Mouse (Mus musculus): ENCODE data around the gene Trip11. TPM values are rescaled to one million over a fixed set of nuclear protein-coding genes. Genes with fewer than 3 reads are reported as not detected.

Gene Trip11
- polyA plus RNA-seq, 1 experiment from 2014 or later: 16.4 TPM

DNA sequence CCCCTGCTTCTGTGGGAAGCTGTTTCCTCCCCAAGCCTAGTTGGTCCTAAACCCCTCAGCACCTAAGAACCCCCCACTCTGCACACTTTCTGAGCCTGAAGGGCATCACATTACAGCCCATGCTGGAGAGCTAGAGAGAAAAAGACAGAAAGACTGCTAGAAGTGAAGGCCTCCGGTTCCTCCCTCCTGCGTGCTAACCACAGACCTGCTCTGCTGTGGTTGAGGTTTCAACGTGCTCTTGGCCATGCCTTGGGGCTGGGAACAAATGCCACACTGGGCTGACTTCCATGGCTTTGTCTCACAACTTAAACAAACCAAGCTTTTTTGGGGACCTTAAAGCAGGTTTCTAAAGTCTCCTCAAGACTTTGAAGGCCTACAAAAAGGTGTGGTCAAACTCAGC lies 110.6 kb downstream of the Trip11 start:
- Histone ChIP-seq H3K9ac (ENCODE audit: low read depth, low read length) (no peak overlapping the region), H3K27ac (ENCODE audit: low read length) (no peak overlapping the region), H3K4me1 (ENCODE audit: control insufficient read depth, insufficient read depth, low read length) (no peaks in the 10 kb centered on the region), H3K36me3 (ENCODE audit: control insufficient read depth, insufficient read depth, low read length) (no peaks in the 10 kb centered on the region), H3K4me2 (ENCODE audit: low read length) (no peak overlapping the region), H3K4me3 (ENCODE audit: low read depth, low read length) (no peak overlapping the region), H3K9me3 (replicated peaks; ENCODE audit: control insufficient read depth, low read length, poor library complexity, severe bottlenecking) (no peaks in the 10 kb centered on the region), H3K27me3 (ENCODE audit: control insufficient read depth, insufficient read depth, low read depth, low read length) (no peaks in the 10 kb centered on the region)
- ATAC-seq: no peak
- 93% methylated on average over 3 of the region's 3 CpGs for WGBS

DNA sequence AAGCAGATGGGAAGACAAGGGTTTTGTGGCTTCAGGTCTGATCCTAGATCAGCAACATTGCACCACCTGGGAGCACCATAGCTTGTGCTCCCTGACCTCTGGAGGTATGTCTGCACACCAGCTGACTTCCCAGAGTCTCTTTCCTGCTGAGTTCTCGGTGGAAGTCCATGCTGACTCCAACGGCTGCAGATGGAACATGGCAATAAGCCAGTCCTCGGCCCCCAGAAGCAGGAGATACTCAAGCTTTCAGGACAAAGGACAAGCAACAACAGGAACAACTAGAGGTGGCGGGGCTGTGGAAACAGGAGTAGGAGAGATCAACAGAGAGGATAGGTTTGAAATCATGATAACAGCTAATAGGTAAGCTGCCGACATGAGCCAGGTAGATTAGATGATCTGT lies 111.3 kb downstream of the Trip11 start:
- ATAC-seq: no peak
- Histone ChIP-seq H3K36me3 (ENCODE audit: control insufficient read depth, insufficient read depth, low read length) (no peaks in the 10 kb centered on the region), H3K9me3 (replicated peaks; ENCODE audit: control insufficient read depth, low read length, poor library complexity, severe bottlenecking) (no peaks in the 10 kb centered on the region), H3K4me1 (ENCODE audit: control insufficient read depth, insufficient read depth, low read length) (no peaks in the 10 kb centered on the region), H3K4me3 (ENCODE audit: low read depth, low read length) (no peak overlapping the region), H3K27ac (ENCODE audit: low read length) (no peak overlapping the region), H3K4me2 (ENCODE audit: low read length) (no peak overlapping the region), H3K27me3 (ENCODE audit: control insufficient read depth, insufficient read depth, low read depth, low read length) (no peaks in the 10 kb centered on the region), H3K9ac (ENCODE audit: low read depth, low read length) (no peak overlapping the region)
- 79% methylated on average over 5 of the region's 5 CpGs for WGBS

DNA sequence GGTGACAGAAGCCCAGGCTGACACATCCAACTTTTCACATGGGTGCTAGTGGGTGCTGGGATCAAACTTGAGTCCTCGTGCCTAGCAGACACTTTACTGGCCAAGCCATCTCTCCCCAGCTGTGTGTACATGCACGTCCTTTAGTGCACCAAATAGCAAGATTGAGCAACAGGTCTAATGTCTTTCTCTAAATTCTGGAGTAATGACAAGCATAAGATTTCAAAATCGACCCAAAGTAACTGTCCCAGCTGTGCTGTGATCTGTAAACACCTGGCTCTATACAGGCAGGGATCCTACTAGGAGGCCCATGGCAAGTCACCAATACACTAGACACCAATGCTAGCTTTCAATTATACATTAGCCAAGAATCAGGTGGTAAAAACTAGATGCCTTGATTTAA lies 112.0 kb downstream of the Trip11 start:
- no peak overlapping the region for H3K4me3 ChIP-seq (ENCODE audit: low read depth, low read length)
- no peak overlapping the region for H3K9ac ChIP-seq (ENCODE audit: low read depth, low read length)
- no peak overlapping the region for H3K4me2 ChIP-seq (ENCODE audit: low read length)
- no peak overlapping the region for H3K27ac ChIP-seq (ENCODE audit: low read length)
- H3K4me1 ChIP-seq (ENCODE audit: control insufficient read depth, insufficient read depth, low read length): no peaks in the 10 kb centered on the region
- ATAC-seq: no peak
- H3K9me3 ChIP-seq (replicated peaks; ENCODE audit: control insufficient read depth, low read length, poor library complexity, severe bottlenecking): no peaks in the 10 kb centered on the region
- WGBS: 81% methylated on average over 3 of the region's 3 CpGs
- no peaks in the 10 kb centered on the region for H3K36me3 ChIP-seq (ENCODE audit: control insufficient read depth, insufficient read depth, low read length)
- no peaks in the 10 kb centered on the region for H3K27me3 ChIP-seq (ENCODE audit: control insufficient read depth, insufficient read depth, low read depth, low read length)

DNA sequence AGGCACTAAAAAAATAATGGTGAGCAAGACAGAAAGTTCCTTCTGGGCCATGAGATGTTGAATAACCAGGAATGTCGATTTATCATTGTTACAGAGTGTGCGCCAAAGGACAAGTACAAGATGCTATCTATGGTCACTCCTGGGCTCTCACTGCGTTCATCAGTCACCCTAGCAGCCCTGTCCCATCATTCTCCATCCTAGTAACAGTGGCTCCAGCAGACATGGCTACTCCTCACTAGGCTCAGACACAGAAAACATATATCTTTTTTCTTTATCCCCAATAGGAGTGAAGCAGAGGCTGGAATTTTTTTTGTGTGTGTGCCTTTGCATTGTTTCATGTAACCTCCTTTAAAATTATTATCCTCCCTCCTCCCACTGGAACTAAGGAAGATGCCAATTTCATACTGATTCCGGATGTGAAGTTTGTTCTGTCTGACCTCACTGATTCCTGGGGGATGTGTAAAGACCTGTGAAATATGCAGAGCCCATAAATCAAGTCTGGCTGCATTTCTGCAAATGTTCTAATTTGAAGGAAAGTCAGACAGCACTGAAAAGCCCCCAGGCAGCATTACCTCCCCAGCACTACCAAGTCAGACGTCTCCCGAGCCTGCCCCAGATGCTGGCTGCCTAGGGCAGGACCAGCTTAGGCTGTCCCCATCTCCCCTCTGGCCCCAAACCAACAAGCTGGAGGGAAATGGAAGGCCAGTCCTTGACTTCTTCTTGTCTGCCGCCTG lies 114.7 kb downstream of the Trip11 start:
- H3K27ac ChIP-seq (ENCODE audit: low read length): no peak overlapping the region
- no peak for ATAC-seq
- 77% methylated on average over 7 of the region's 7 CpGs for WGBS
- no peaks in the 10 kb centered on the region for H3K36me3 ChIP-seq (ENCODE audit: control insufficient read depth, insufficient read depth, low read length)
- no peaks in the 10 kb centered on the region for H3K27me3 ChIP-seq (ENCODE audit: control insufficient read depth, insufficient read depth, low read depth, low read length)
- no peak overlapping the region for H3K4me3 ChIP-seq (ENCODE audit: low read depth, low read length)
- H3K9ac ChIP-seq (ENCODE audit: low read depth, low read length): no peak overlapping the region
- H3K4me1 ChIP-seq (ENCODE audit: control insufficient read depth, insufficient read depth, low read length): no peaks in the 10 kb centered on the region
- no peaks in the 10 kb centered on the region for H3K9me3 ChIP-seq (replicated peaks; ENCODE audit: control insufficient read depth, low read length, poor library complexity, severe bottlenecking)
- H3K4me2 ChIP-seq (ENCODE audit: low read length): no peak overlapping the region

DNA sequence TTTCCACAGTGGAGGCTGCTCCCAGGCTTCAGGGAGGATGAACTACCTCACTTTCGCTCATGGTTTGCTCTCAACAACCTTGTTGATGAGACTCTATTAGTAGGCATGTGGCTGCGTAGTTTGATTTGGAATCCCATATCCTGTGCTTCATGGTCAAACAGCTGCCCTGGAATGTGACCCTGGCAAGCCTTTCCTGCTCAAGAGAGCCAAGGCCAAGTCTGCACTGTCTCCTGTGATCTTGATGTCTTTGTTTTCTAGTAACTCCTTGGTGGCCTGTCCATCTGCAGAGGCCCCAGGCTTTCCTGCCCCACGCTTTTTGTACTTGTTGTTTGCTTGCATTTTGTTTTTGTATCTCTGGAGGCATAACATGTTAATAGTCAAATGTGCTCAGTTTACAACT lies 118.6 kb downstream of the Trip11 start:
- no peak for ATAC-seq
- Histone ChIP-seq H3K9me3 (replicated peaks; ENCODE audit: control insufficient read depth, low read length, poor library complexity, severe bottlenecking) (no peaks in the 10 kb centered on the region), H3K27me3 (ENCODE audit: control insufficient read depth, insufficient read depth, low read depth, low read length) (no peaks in the 10 kb centered on the region), H3K36me3 (ENCODE audit: control insufficient read depth, insufficient read depth, low read length) (no peaks in the 10 kb centered on the region), H3K4me1 (ENCODE audit: control insufficient read depth, insufficient read depth, low read length) (no peaks in the 10 kb centered on the region), H3K4me2 (ENCODE audit: low read length) (no peak overlapping the region), H3K27ac (ENCODE audit: low read length) (no peak overlapping the region), H3K4me3 (ENCODE audit: low read depth, low read length) (no peak overlapping the region), H3K9ac (ENCODE audit: low read depth, low read length) (no peak overlapping the region)
- WGBS: 88% methylated on average over 3 of the region's 3 CpGs

DNA sequence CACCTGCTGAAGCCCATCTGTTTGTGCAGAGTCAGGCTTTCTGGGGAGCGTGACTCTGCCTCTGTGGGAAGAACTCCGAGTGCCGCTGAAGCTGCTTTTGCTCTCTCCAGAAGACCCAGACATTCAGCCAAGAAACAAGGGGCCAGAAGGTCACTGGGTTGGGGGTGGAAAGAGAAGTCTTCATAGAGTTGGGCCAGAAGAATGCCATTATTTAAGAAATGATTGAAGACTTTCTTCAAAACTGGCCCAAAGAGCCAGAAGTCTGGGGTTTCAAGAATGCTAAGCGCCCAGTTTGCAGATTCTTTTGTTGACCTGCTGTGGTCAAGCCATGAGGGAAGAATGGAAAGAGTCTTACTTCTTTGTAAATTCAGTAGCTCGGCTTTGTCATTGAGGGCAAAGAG lies 119.8 kb downstream of the Trip11 start:
- Histone ChIP-seq H3K9me3 (replicated peaks; ENCODE audit: control insufficient read depth, low read length, poor library complexity, severe bottlenecking) (no peaks in the 10 kb centered on the region), H3K27ac (ENCODE audit: low read length) (no peak overlapping the region), H3K4me3 (ENCODE audit: low read depth, low read length) (no peak overlapping the region), H3K9ac (ENCODE audit: low read depth, low read length) (no peak overlapping the region), H3K4me2 (ENCODE audit: low read length) (no peak overlapping the region), H3K36me3 (ENCODE audit: control insufficient read depth, insufficient read depth, low read length) (no peaks in the 10 kb centered on the region), H3K4me1 (ENCODE audit: control insufficient read depth, insufficient read depth, low read length) (no peaks in the 10 kb centered on the region), H3K27me3 (ENCODE audit: control insufficient read depth, insufficient read depth, low read depth, low read length) (no peaks in the 10 kb centered on the region)
- WGBS: 80% methylated on average over 5 of the region's 5 CpGs
- no peak for ATAC-seq

DNA sequence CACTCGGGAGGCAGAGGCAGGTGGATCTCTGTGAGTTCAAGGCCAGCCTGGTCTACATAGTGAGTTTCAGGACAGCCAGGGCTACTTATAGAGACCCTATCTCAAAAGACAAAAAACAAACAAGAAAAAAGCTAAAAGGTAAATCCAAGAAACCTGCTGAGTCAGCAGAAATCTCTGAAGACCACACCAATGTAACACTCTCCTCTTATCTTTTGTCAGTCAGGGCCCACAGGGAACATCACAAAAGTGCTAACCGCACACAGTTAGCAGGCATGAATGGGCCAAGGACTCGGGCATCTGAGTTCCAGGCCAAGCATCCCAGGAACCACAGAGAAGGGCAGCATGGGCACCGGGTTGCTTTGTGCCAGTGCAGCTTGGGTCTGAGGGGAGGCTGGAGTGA lies 120.4 kb downstream of the Trip11 start:
- Histone ChIP-seq H3K4me3 (ENCODE audit: low read depth, low read length) (no peak overlapping the region), H3K4me2 (ENCODE audit: low read length) (no peak overlapping the region), H3K27ac (ENCODE audit: low read length) (no peak overlapping the region), H3K27me3 (ENCODE audit: control insufficient read depth, insufficient read depth, low read depth, low read length) (no peaks in the 10 kb centered on the region), H3K9me3 (replicated peaks; ENCODE audit: control insufficient read depth, low read length, poor library complexity, severe bottlenecking) (no peaks in the 10 kb centered on the region), H3K9ac (ENCODE audit: low read depth, low read length) (no peak overlapping the region), H3K36me3 (ENCODE audit: control insufficient read depth, insufficient read depth, low read length) (no peaks in the 10 kb centered on the region), H3K4me1 (ENCODE audit: control insufficient read depth, insufficient read depth, low read length) (no peaks in the 10 kb centered on the region)
- no peak for ATAC-seq
- WGBS: 94% methylated on average over 4 of the region's 4 CpGs

DNA sequence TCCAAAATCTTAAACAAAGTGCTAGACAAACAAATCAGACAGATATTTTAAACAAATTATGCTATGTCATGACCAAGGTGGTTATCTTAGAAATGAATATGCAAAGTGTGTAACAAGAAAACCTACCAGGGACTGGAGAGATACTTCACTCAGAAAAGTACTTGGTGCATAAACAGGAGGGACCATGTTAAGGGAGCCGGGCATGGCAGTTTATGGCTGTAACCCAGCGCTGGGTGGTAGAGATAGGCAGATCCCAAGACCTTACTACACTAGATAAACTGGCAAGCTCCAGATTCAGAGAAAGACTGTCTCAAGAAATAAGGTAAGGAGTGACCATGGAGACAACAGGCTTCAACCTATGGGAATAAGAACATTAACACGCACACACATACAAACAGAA lies 123.3 kb downstream of the Trip11 start:
- WGBS: 90% methylated on average over 3 of the region's 3 CpGs
- no peaks in the 10 kb centered on the region for H3K4me1 ChIP-seq (ENCODE audit: control insufficient read depth, insufficient read depth, low read length)
- no peak overlapping the region for H3K27ac ChIP-seq (ENCODE audit: low read length)
- H3K4me3 ChIP-seq (ENCODE audit: low read depth, low read length): no peak overlapping the region
- no peaks in the 10 kb centered on the region for H3K9me3 ChIP-seq (replicated peaks; ENCODE audit: control insufficient read depth, low read length, poor library complexity, severe bottlenecking)
- H3K4me2 ChIP-seq (ENCODE audit: low read length): no peak overlapping the region
- H3K27me3 ChIP-seq (ENCODE audit: control insufficient read depth, insufficient read depth, low read depth, low read length): no peaks in the 10 kb centered on the region
- H3K36me3 ChIP-seq (ENCODE audit: control insufficient read depth, insufficient read depth, low read length): no peaks in the 10 kb centered on the region
- no peak for ATAC-seq
- no peak overlapping the region for H3K9ac ChIP-seq (ENCODE audit: low read depth, low read length)

DNA sequence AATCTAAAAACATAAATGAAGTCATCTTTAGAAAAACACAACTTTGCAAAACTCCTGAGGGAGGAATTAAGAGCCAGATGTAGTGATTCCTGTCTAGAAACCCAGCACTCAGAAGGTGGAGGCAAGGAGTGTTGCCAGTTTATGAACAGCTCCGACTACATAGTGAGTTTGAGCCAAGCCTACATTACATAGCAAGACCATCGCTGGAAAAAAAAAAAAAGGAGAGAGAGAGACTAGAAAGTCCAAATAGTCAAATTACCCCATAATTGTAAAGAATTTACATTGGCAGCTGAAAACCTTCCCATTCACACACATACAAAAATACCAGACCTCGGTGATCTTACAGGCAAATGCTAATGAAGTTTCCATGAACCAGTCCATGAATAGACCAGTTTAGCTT lies 123.8 kb downstream of the Trip11 start:
- no peak overlapping the region for H3K9ac ChIP-seq (ENCODE audit: low read depth, low read length)
- H3K9me3 ChIP-seq (replicated peaks; ENCODE audit: control insufficient read depth, low read length, poor library complexity, severe bottlenecking): no peaks in the 10 kb centered on the region
- H3K4me1 ChIP-seq (ENCODE audit: control insufficient read depth, insufficient read depth, low read length): no peaks in the 10 kb centered on the region
- no peaks in the 10 kb centered on the region for H3K27me3 ChIP-seq (ENCODE audit: control insufficient read depth, insufficient read depth, low read depth, low read length)
- 88% methylated on average over 3 of the region's 3 CpGs for WGBS
- H3K4me3 ChIP-seq (ENCODE audit: low read depth, low read length): no peak overlapping the region
- no peak for ATAC-seq
- H3K4me2 ChIP-seq (ENCODE audit: low read length): no peak overlapping the region
- H3K27ac ChIP-seq (ENCODE audit: low read length): no peak overlapping the region
- H3K36me3 ChIP-seq (ENCODE audit: control insufficient read depth, insufficient read depth, low read length): no peaks in the 10 kb centered on the region

Measured in midbrain, embryonic 16.5 days (tissue).